Mouse (Mus musculus) c-Kit-positive CD71-negative TER-119-negative erythroid progenitor cells, embryonic 14.5 days (primary cell): ENCODE results near the gene Clec1a.

Experiments
- DNase-seq: peaks from one replicate; pipeline ENCODE4 v3.0.0-alpha.2; 2013; ENCODE audit warnings: low read depth

The Clec1a gene

GRCm38 (mm10) chr6:129403391-129403790, 48.4 kb downstream of the Clec1a start:
- no peak for DNase-seq

GRCm38 (mm10) chr6:129402404-129402803, 49.4 kb downstream of the Clec1a start:
- no peak for DNase-seq

- no peak for DNase-seq
Observed at GRCm38 (mm10) chr6:129399945-129400344, 51.9 kb downstream of the Clec1a start.

- no peak for DNase-seq
Observed at GRCm38 (mm10) chr6:129396997-129397396, 54.8 kb downstream of the Clec1a start, which contains the start of gene Clec1b. Gene Clec1b (plus strand): TSS chr6:129397297.

GRCm38 (mm10) chr6:129393732-129394131, 58.1 kb downstream of the Clec1a start:
- no peak for DNase-seq

GRCm38 (mm10) chr6:129393087-129393720, 58.6 kb downstream of the Clec1a start:
- DNase-seq, result no peak

- no peak for DNase-seq
Observed at GRCm38 (mm10) chr6:129385774-129386173, 66.0 kb downstream of the Clec1a start, which contains the start of gene Clec12b. Gene Clec12b (minus strand): TSS chr6:129385874.

- DNase-seq, result no peak
Observed at GRCm38 (mm10) chr6:129385000-129385399, 66.8 kb downstream of the Clec1a start.

GRCm38 (mm10) chr6:129383466-129383865, 68.3 kb downstream of the Clec1a start:
- DNase-seq, result no peak

GRCm38 (mm10) chr6:129381736-129382135, 70.1 kb downstream of the Clec1a start:
- no peak for DNase-seq

- DNase-seq, result no peak
Observed at GRCm38 (mm10) chr6:129380454-129380853, 71.3 kb downstream of the Clec1a start.

GRCm38 (mm10) chr6:129374937-129375471, 76.8 kb downstream of the Clec1a start:
- DNase-seq, result no peak
